Mouse (Mus musculus): ENCODE data around the gene Abcg8. TPM values are rescaled to one million over a fixed set of nuclear protein-coding genes. Genes with fewer than 3 reads are reported as not detected.

The Abcg8 gene
- total RNA-seq, 2 experiments from 2014 or later, result not detected

Other genes with a start within 250 kb of the Abcg8 start
- 10 to 100 TPM; 12.8 to 16.2 TPM for gene Thada, start 210.1 kb upstream of the Abcg8 start, total RNA-seq (2021)
- 1 to 10 TPM; 6.3 to 6.4 TPM for gene Plekhh2, start 164.4 kb upstream of the Abcg8 start, total RNA-seq (2021)
- 1 to 10 TPM; 3.8 to 4.3 TPM for gene Dync2li1, start 49.8 kb upstream of the Abcg8 start, total RNA-seq (2021)
- gene Abcg5, start 6.7 kb downstream of the Abcg8 start, total RNA-seq (2021), result not detected
- gene Lrpprc, start 114.5 kb downstream of the Abcg8 start, total RNA-seq (2021), result 100 to 1,000 TPM; 146 to 149 TPM

Measured in heart, postnatal 4 days (tissue).